Mouse (Mus musculus) liver, postnatal 0 days (tissue): Measurements from ENCODE around the gene Tia1. TPM values are rescaled to one million over a fixed set of nuclear protein-coding genes. Genes with fewer than 3 reads are reported as not detected.
"Not testable (repeated sequence)": the region's sequence is repeated elsewhere in the genome, so short reads cannot be mapped to it uniquely, and the experiment has no call there.

Source experiments
- ATAC-seq: fragments of 200-750 bp; cut with Nextera tagmentation; 2 replicates; pipeline ENCODE4 v1.8.0; 2017; ENCODE audit warnings: mild to moderate bottlenecking, moderate library complexity
- DNase-seq: peaks from one replicate; pipeline ENCODE4 v3.0.0-alpha.2; 2016
- H3K27ac ChIP-seq: fragments of 300-500 bp; sonication (generic); 2 replicates; pipeline ENCODE4 v1.5.1; 2014; ENCODE audit warnings: antibody characterized with exemption, moderate library complexity, mild to moderate bottlenecking, low read depth
- H3K27me3 ChIP-seq: fragments of 300-500 bp; sonication (generic); 2 replicates; pipeline ENCODE4 v1.6.1; 2014; ENCODE audit warnings: low read length, control low read depth, mixed read lengths; ENCODE audit not compliant: insufficient read depth
- H3K36me3 ChIP-seq: fragments of 300-500 bp; sonication (generic); replicated peaks from 2 replicates; pipeline ENCODE4 v1.6.1; 2014; ENCODE audit warnings: mild to moderate bottlenecking, control low read depth, low read length, moderate library complexity, mixed read lengths; ENCODE audit not compliant: insufficient read depth
- H3K4me1 ChIP-seq: fragments of 300-500 bp; sonication (generic); 2 replicates; pipeline ENCODE4 v1.6.1; 2014; ENCODE audit warnings: antibody characterized with exemption, mild to moderate bottlenecking, control low read depth; ENCODE audit not compliant: insufficient read depth
- H3K4me2 ChIP-seq: fragments of 300-500 bp; sonication (generic); 2 replicates; pipeline ENCODE4 v1.6.1; 2014; ENCODE audit warnings: low read depth, mild to moderate bottlenecking, low read length, moderate library complexity, mixed read lengths
- H3K4me3 ChIP-seq: fragments of 300-500 bp; sonication (generic); 2 replicates; pipeline ENCODE4 v1.5.1; 2014; ENCODE audit warnings: low read depth, low read length
- H3K9ac ChIP-seq: fragments of 300-500 bp; sonication (generic); replicated peaks from 2 replicates; pipeline ENCODE4 v1.6.1; 2014; ENCODE audit warnings: mild to moderate bottlenecking, moderate library complexity
- H3K9me3 ChIP-seq: fragments of 300-500 bp; sonication (generic); 2 replicates; pipeline ENCODE4 v1.6.1; 2016; ENCODE audit warnings: mild to moderate bottlenecking, control low read depth, low read length, mixed read lengths
- CTCF ChIP-seq: sonication (generic); IDR thresholded peaks from 2 replicates; pipeline ENCODE4 v1.5.1; 2016; ENCODE audit warnings: antibody characterized with exemption, low read depth
- EP300 ChIP-seq: IDR thresholded peaks from 2 replicates; pipeline ENCODE4 v1.6.1; 2016; ENCODE audit warnings: antibody characterized with exemption, low read depth, mild to moderate bottlenecking
- WGBS: fragments of 180-500 bp; shearing (Covaris S2); extraction: QIAGEN DNeasy Blood & Tissue Kit; methylation state at CpG from one replicate; pipeline ENCODE4 v1.1.7; 2014; ENCODE audit not compliant: insufficient replicate concordance; 5-methylcytosine and 5-hydroxymethylcytosine counted together
- polyA plus RNA-seq: library from polyadenylated mRNA; unstranded; fragments of >200 nt; fragmentation: Nextera tagmentation; extraction: Ambion mirVana; gene quantifications from 2 replicates; pipeline ENCODE4 v1.2.1, GENCODE M21; 2015

The Tia1 gene
- polyA plus RNA-seq, 1 experiment from 2014 or later = 17.2 TPM

DNA sequence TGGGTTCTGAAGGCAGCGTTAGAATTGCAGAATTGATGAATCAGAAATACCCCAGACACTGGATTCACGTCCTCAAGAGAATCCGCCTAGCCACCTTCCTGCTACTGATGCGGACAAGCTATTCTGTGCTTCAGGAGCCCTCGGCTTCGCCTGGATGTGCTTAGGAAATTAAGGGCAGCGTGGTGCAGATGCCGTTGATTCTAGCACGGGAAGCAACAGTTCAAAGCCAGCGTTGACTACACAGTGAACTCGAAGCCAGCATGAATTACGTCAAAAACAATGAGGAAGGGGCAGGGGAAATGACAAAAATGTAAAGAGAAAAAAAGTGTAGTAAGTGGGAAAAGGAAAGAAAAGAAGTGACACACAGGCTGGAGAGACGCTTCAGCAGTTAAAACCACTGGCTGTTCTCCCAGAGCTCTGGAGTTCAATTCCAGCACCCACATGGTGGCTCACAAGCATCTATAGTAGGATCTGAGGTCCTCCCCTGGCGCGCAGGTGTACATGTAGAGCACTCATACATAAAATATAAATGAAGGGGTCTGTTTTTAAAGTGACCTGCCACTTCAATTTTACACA is 33.2 kb upstream of the Tia1 start, which contains the start of gene Snrpg:
TSS of gene Snrpg (plus strand) at position 541 of the 576 bp plus-strand sequence.
- peaks cover 23% of the 10 kb centered on the region for H3K4me1 ChIP-seq
- peak within 1 kb of the TSS; percentile 74 for H3K9ac ChIP-seq
- 12% methylated on average over 15 of the region's 15 CpGs for WGBS
- H3K36me3 ChIP-seq = peaks cover 7% of the 10 kb centered on the region; the same call in 1 of the 2 replicates
- peak within 1 kb of the TSS; percentile 83 for H3K27ac ChIP-seq
- peak within 1 kb of the TSS; percentile 69 for H3K4me3 ChIP-seq
- no peak for DNase-seq
- H3K9me3 ChIP-seq = no peaks in the 10 kb centered on the region
- ATAC-seq = no peak; the same call in 1 of the 2 replicates
- H3K4me2 ChIP-seq = peak within 1 kb of the TSS; percentile 91
- H3K27me3 ChIP-seq = no peaks in the 10 kb centered on the region
- TF ChIP-seq EP300 (no peak), CTCF (no peak)

DNA sequence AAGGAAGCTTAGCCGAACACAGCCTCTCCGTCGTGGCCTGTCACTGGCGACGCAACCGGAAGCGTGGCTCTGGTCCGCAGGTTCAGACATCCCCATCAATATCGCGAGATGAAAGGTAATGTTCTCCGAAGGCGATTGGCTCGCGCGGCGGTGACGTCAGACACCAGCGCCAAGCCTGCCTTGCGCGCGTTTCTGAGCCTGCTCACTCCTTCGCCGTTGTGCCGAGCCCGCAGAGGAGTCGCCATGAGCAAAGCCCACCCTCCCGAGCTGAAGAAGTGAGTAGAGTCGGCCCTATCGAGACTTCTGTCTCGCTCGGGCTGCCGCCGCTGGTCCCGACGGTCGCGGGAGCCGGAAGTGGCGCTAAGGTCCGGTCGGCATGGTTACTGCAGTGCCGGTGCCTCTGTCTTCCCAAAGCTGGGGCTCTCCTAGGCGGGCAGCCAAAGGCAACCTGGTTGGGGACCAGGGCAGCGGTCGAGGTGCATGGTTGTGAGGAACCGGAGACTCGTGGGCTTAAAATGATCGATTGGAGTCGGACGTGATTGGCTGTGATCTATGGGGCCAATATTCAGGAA is 32.6 kb upstream of the Tia1 start:
- peak; percentile 96 for ATAC-seq
- H3K9me3 ChIP-seq = no peaks in the 10 kb centered on the region
- WGBS = under 1% methylated on average over 50 of the region's 50 CpGs
- H3K27me3 ChIP-seq = no peaks in the 10 kb centered on the region
- peak overlapping the region; percentile 74 for H3K9ac ChIP-seq
- TF ChIP-seq CTCF (no peak), EP300 (peak; percentile 72)
- DNase-seq = peak; percentile 95
- peaks cover 17% of the 10 kb centered on the region for H3K4me1 ChIP-seq
- H3K36me3 ChIP-seq = peaks cover 11% of the 10 kb centered on the region
- peak overlapping the region; percentile 91 for H3K4me2 ChIP-seq
- H3K4me3 ChIP-seq = peak overlapping the region; percentile 69
- H3K27ac ChIP-seq = peak overlapping the region; percentile 83

DNA sequence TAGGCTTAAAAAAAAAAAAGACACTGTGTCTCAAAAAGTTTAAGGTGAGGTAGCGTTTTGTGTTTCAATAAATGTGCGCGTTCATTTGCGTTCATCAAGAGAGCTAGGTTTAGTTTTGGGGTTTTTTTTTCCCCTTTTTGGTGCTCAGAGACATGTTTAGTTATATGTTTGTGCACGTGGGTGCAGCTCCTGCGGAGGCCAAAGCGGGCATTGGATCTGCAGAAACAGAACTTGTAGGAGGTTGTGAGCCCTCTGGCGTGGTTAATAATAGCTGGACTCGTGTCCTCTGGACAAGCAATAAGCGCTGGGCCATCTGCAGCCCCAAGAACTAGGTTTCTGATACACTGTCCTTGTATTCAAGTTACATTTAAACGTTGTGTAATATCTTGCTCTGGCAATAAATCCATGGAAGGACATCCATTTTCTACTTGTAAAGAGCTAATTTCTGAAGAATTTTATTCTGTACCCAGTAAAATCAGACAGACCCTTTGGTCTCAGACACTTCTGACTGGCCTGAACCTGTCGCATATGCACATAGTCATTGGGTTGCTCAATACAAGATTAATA is 32.0 kb upstream of the Tia1 start:
- TF ChIP-seq CTCF (no peak), EP300 (no peak)
- WGBS = 1% methylated on average over 12 of the region's 12 CpGs
- H3K4me1 ChIP-seq = peaks cover 14% of the 10 kb centered on the region
- peak overlapping the region; percentile 91 for H3K4me2 ChIP-seq
- peaks cover 14% of the 10 kb centered on the region for H3K36me3 ChIP-seq
- DNase-seq (no peak), ATAC-seq (no peak)
- H3K27me3 ChIP-seq = no peaks in the 10 kb centered on the region
- peak overlapping the region; percentile 69 for H3K4me3 ChIP-seq
- peak overlapping the region; percentile 83 for H3K27ac ChIP-seq
- H3K9ac ChIP-seq = peak overlapping the region; percentile 74
- no peaks in the 10 kb centered on the region for H3K9me3 ChIP-seq

DNA sequence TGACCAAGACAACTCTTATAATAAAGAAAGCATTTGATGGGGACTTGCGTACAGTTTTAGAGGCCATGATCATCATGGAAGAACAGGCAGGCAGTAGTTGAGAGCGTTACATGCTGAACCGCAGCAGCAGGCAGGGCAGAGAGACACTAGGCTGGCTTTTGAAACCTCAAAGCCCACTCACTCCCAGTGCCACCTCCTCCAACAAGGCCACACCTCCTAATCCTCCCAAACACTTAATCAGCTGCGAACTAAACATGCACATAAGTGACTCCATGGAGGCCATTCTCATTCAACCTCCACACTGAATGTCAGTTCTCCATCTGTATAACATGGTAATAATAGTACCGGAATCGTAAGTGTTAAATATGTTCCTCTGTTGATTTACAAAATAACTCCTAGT is 30.5 kb upstream of the Tia1 start:
- Histone ChIP-seq H3K27ac (no peak overlapping the region), H3K9ac (no peak overlapping the region), H3K27me3 (no peaks in the 10 kb centered on the region), H3K36me3 (peaks cover 22% of the 10 kb centered on the region), H3K9me3 (no peaks in the 10 kb centered on the region), H3K4me1 (peaks cover 14% of the 10 kb centered on the region), H3K4me3 (no peak overlapping the region), H3K4me2 (no peak overlapping the region)
- 93% methylated on average over 6 of the region's 6 CpGs for WGBS
- no peak for DNase-seq
- no peak for ATAC-seq
- no peak for TF ChIP-seq CTCF
- no peak for TF ChIP-seq EP300

DNA sequence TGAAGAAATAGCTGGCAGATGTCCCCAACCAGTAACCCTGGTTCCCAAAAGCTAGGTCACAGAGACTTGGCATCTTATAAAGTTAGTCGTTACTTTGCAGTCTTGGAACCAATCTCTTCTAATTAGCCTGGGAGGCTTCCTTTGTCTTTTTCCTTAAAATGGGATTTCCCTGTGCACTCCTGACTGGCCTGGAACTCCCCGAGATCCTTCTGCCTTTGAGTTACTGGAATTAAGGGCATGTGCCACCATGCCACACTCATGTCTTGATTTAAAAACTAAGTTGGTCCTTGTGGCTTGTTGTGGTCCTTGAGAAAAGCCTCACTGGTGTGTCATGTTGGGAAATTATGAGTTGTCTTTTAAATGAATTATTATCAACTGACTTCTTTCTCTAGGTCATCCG is 25.7 kb upstream of the Tia1 start:
- ATAC-seq (no peak), DNase-seq (no peak)
- 82% methylated on average over 3 of the region's 3 CpGs for WGBS
- no peak overlapping the region for H3K4me3 ChIP-seq
- no peaks in the 10 kb centered on the region for H3K4me1 ChIP-seq
- H3K36me3 ChIP-seq = peaks cover 28% of the 10 kb centered on the region
- no peak overlapping the region for H3K27ac ChIP-seq
- no peak overlapping the region for H3K4me2 ChIP-seq
- no peaks in the 10 kb centered on the region for H3K9me3 ChIP-seq
- no peaks in the 10 kb centered on the region for H3K27me3 ChIP-seq
- no peak for TF ChIP-seq CTCF
- no peak for TF ChIP-seq EP300
- no peak overlapping the region for H3K9ac ChIP-seq

DNA sequence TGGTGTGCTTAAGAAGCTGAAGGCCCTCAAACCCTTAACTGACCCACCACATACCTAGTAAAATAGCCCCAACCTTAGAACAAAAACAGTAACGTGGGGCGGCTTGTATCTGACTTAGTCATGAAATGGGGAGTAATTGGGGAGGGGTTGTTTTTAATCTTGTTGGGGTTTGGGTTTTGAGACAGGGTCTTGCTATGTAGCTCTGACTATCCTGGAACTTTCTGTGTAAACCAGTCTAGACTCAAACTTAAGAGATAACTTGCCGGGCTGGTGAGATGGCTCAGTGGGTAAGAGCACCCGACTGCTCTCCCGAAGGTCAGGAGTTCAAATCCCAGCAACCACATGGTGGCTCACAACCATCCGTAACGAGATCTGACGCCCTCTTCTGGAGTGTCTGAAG is 23.9 kb upstream of the Tia1 start:
- DNase-seq, H3K4me2 ChIP-seq, H3K9ac ChIP-seq, H3K4me3 ChIP-seq, H3K9me3 ChIP-seq, H3K27ac ChIP-seq, H3K4me1 ChIP-seq, H3K27me3 ChIP-seq, ATAC-seq: not testable (repeated sequence)
- 84% methylated on average over 6 of the region's 8 CpGs for WGBS
- H3K36me3 ChIP-seq = peaks cover 28% of the 10 kb centered on the region
